Mouse (Mus musculus) lung, embryonic 14.5 days (tissue): Measurements from ENCODE around the gene Hbb-bs. TPM values are rescaled to one million over a fixed set of nuclear protein-coding genes. Genes with fewer than 3 reads are reported as not detected.

Source experiments
- ATAC-seq: fragments of 200-750 bp; cut with Nextera tagmentation; 2 replicates; pipeline ENCODE4 v1.8.0; 2017; ENCODE audit warnings: mild to moderate bottlenecking, moderate TSS enrichment, moderate library complexity; ENCODE audit not compliant: insufficient read depth
- DNase-seq: peaks from one replicate; pipeline ENCODE4 v3.0.0-alpha.2; 2015
- H3K27ac ChIP-seq: fragments of 300-500 bp; sonication (generic); 2 replicates; pipeline ENCODE4 v1.5.1; 2014; ENCODE audit warnings: low read depth, mild to moderate bottlenecking, moderate library complexity
- H3K27me3 ChIP-seq: fragments of 300-500 bp; sonication (generic); 2 replicates; pipeline ENCODE4 v1.6.1; 2014; ENCODE audit warnings: low read length, control low read depth; ENCODE audit not compliant: insufficient read depth
- H3K36me3 ChIP-seq: fragments of 300-500 bp; sonication (generic); 2 replicates; pipeline ENCODE4 v1.6.1; 2014; ENCODE audit warnings: control low read depth; ENCODE audit not compliant: insufficient read depth
- H3K4me1 ChIP-seq: fragments of 300-500 bp; sonication (generic); 2 replicates; pipeline ENCODE4 v1.6.1; 2014; ENCODE audit warnings: antibody characterized with exemption, control low read depth; ENCODE audit not compliant: insufficient read depth
- H3K4me2 ChIP-seq: fragments of 300-500 bp; sonication (generic); 2 replicates; pipeline ENCODE4 v1.6.1; 2014; ENCODE audit warnings: mild to moderate bottlenecking
- H3K4me3 ChIP-seq: fragments of 300-500 bp; sonication (generic); 2 replicates; pipeline ENCODE4 v1.5.1; 2014; ENCODE audit warnings: low read depth, low read length
- H3K9ac ChIP-seq: fragments of 300-500 bp; sonication (generic); 2 replicates; pipeline ENCODE4 v1.6.1; 2014
- H3K9me3 ChIP-seq: fragments of 300-500 bp; sonication (generic); 2 replicates; pipeline ENCODE4 v1.6.1; 2016; ENCODE audit warnings: low read depth, low read length, control low read depth
- CTCF ChIP-seq: IDR thresholded peaks from 2 replicates; pipeline ENCODE4 v1.5.1; 2016; ENCODE audit warnings: antibody characterized with exemption, low read depth
- WGBS: fragments of 180-500 bp; shearing (Covaris S2); extraction: QIAGEN DNeasy Blood & Tissue Kit; methylation state at CpG from one replicate; pipeline ENCODE4 v1.1.7; 2014; 5-methylcytosine and 5-hydroxymethylcytosine counted together
- polyA plus RNA-seq: library from polyadenylated mRNA; unstranded; fragments of >200 nt; fragmentation: Nextera tagmentation; extraction: Ambion mirVana; gene quantifications from 2 replicates; pipeline ENCODE4 v1.2.1, GENCODE M21; 2014

Hbb-bs gene
- 7,232 and 7,259 TPM in 2 replicates for polyA plus RNA-seq

GRCm38 (mm10) chr7:103827808-103828207 is at the start of gene Hbb-bs:
Gene Hbb-bs, minus strand, starts transcription at chr7:103828096.
- Histone ChIP-seq H3K9me3 (no peaks in the 10 kb centered on the region), H3K4me2 (no peak within 1 kb of the TSS), H3K4me3 (no peak within 1 kb of the TSS), H3K27ac (no peak within 1 kb of the TSS), H3K36me3 (no peaks in the 10 kb centered on the region), H3K9ac (no peak within 1 kb of the TSS), H3K27me3 (no peaks in the 10 kb centered on the region), H3K4me1 (no peaks in the 10 kb centered on the region)
- ATAC-seq: peak; percentile 83
- TF ChIP-seq CTCF: no peak
- DNase-seq: no peak
- WGBS: 91% methylated on average over 4 of the region's 4 CpGs

DNA sequence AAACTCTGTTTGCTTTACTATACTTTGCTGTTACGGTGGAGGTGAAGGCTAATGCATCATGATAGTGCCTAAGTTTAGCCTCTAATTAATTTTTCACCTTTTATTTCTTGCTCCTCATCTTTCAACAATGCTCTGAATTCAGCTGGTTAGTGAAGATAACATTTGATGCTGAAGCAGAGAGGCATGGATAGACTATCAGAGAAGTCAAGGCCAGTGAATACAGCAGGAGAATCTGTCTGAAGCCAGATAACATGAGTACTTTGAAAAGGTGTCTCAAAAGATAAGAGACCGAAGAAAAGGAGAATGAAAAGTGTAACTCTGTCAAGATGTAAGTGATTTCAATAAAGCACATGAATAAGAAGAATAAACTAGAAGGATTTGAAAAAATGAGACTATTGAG is 49.2 kb upstream of the Hbb-bs start:
- DNase-seq: no peak
- no peak for TF ChIP-seq CTCF
- Histone ChIP-seq H3K36me3 (no peaks in the 10 kb centered on the region), H3K4me3 (no peak overlapping the region), H3K9me3 (no peaks in the 10 kb centered on the region), H3K4me1 (no peaks in the 10 kb centered on the region), H3K4me2 (no peak overlapping the region), H3K9ac (no peak overlapping the region), H3K27ac (no peak overlapping the region), H3K27me3 (no peaks in the 10 kb centered on the region)
- no peak for ATAC-seq
- 68% methylated on average over 2 of the region's 2 CpGs for WGBS

DNA sequence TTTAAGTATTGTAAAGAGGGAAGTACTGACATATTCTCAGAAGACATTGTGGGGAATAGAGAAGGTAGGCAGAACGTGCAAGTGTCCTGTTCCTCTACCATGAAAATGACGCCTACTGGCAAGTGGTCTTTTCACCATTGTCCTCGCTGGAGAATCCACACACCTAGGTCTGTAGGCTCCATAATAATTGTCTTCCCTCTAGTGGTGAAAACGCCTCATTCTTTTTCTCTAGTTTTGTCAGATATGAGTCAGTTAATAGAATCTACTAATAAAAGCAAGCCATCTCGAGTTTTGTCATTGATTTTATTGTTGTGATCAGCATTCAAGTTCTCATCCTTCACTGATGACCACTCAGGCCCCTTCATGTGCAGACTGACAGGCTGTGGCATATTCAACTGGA is 46.6 kb upstream of the Hbb-bs start:
- H3K4me2 ChIP-seq: no peak overlapping the region
- peak; percentile 6; the same call in 1 of the 2 replicates for TF ChIP-seq CTCF
- no peaks in the 10 kb centered on the region for H3K4me1 ChIP-seq
- H3K9ac ChIP-seq: no peak overlapping the region
- peak; percentile 2 for DNase-seq
- no peak for ATAC-seq
- H3K27me3 ChIP-seq: no peaks in the 10 kb centered on the region
- H3K4me3 ChIP-seq: no peak overlapping the region
- no peaks in the 10 kb centered on the region for H3K9me3 ChIP-seq
- no peaks in the 10 kb centered on the region for H3K36me3 ChIP-seq
- H3K27ac ChIP-seq: no peak overlapping the region
- WGBS: 43% methylated on average over 5 of the region's 5 CpGs

DNA sequence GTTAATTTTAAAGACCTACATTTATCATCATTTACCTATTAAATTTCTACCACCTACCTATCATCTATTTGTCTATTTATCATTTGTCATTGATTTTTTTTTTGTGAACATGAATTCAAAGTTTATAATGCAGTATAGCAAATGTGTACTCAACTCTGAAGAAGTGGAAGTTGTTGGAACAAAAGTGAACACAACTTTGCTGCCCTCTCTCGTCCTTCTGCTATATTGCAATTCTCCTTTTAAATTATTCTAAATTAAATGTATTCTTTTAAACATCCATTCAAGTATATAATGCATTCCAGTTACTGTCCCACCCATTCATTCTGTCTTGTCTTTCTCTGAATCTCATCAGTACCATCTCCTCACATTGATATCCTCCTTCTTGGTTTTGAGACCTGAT is 45.2 kb upstream of the Hbb-bs start:
- ATAC-seq: no peak
- peak; percentile 41 for TF ChIP-seq CTCF
- no peaks in the 10 kb centered on the region for H3K27me3 ChIP-seq

DNA sequence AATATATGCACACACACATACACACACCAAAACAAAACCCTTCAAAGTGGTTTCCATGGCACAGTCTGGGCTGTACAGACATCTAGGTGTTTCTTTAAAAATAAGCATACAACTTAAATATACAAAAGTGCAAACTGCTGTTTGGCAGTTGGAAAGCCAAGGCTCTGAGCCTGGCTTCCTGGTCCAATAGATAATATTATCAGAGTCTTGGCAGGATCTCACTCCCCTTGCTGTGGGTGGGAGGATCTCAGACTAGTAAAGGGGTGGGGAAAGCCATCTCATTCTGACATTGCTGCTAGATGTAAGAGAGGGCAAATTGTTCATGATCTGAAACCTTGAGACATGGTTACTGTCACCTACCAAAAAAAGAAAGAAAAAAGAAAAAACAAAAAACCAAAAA is 42.8 kb upstream of the Hbb-bs start:
- no peaks in the 10 kb centered on the region for H3K36me3 ChIP-seq
- DNase-seq: no peak
- H3K9ac ChIP-seq: no peak overlapping the region
- H3K4me2 ChIP-seq: no peak overlapping the region
- TF ChIP-seq CTCF: no peak
- peak overlapping the region; percentile 36; the same call in 1 of the 2 replicates for H3K27ac ChIP-seq
- no peak overlapping the region for H3K4me3 ChIP-seq
- H3K4me1 ChIP-seq: no peaks in the 10 kb centered on the region
- no peaks in the 10 kb centered on the region for H3K27me3 ChIP-seq
- ATAC-seq: peak; percentile 63; the same call in 1 of the 2 replicates
- H3K9me3 ChIP-seq: no peaks in the 10 kb centered on the region

More for the DNA sequence above, 45.2 kb upstream of the Hbb-bs start:
- H3K4me1 ChIP-seq: no peaks in the 10 kb centered on the region
- 0% methylated on average over 1 of the region's 1 CpGs for WGBS
- H3K9ac ChIP-seq: no peak overlapping the region
- H3K9me3 ChIP-seq: no peaks in the 10 kb centered on the region
- H3K4me3 ChIP-seq: no peak overlapping the region
- peak; percentile 60 for DNase-seq
- H3K27ac ChIP-seq: no peak overlapping the region
- no peak overlapping the region for H3K4me2 ChIP-seq
- no peaks in the 10 kb centered on the region for H3K36me3 ChIP-seq

DNA sequence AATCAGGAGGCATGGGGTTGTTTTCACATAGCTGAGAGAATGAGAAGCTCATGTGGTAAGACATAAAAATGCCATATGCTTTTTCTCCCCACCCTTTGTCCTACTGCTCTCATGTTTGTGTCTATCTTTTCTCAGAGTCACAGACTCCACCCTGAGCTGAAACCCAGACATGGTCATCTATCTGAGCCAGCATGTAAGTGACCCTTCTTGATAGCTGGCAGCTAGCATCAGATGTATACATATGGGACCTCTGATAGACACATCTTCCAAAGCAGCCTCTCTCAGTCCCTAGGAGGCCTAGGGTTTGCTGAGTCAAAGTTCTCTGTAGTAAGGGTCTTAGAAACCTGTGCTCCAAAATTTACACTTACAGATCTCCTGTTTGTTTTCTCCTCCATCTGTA is 37.8 kb upstream of the Hbb-bs start:
- Histone ChIP-seq H3K4me2 (no peak overlapping the region), H3K36me3 (no peaks in the 10 kb centered on the region), H3K4me3 (no peak overlapping the region), H3K9ac (no peak overlapping the region), H3K27me3 (no peaks in the 10 kb centered on the region), H3K27ac (no peak overlapping the region; the same call in 1 of the 2 replicates), H3K4me1 (no peaks in the 10 kb centered on the region), H3K9me3 (no peaks in the 10 kb centered on the region)
- ATAC-seq (peak; percentile 47; the same call in 1 of the 2 replicates), DNase-seq (no peak)
- TF ChIP-seq CTCF: no peak

DNA sequence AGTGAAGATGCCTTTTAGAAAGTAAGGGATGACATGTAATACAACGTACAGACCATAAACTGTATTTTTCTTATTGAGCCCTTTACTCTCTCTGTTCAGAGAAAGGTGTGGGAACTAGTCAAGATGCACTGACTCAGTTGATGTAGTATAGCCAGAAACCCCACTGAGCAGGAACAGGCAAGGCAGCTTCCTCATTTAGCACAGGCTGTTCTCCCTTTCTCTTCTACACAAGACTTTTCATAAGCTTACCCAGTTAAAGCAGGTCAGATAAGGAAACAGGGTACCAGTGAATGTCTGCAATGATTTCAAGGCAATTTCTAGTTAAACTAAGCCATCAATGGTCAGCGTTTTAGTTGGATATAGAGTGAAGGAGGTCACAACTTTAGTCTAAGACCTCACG is 33.6 kb upstream of the Hbb-bs start:
- DNase-seq (no peak), ATAC-seq (no peak)
- H3K9ac ChIP-seq: no peak overlapping the region
- no peaks in the 10 kb centered on the region for H3K27me3 ChIP-seq
- H3K27ac ChIP-seq: no peak overlapping the region; the same call in 1 of the 2 replicates
- H3K9me3 ChIP-seq: no peaks in the 10 kb centered on the region
- H3K4me3 ChIP-seq: no peak overlapping the region
- H3K4me1 ChIP-seq: no peaks in the 10 kb centered on the region
- no peaks in the 10 kb centered on the region for H3K36me3 ChIP-seq
- 61% methylated on average over 3 of the region's 3 CpGs for WGBS
- no peak overlapping the region for H3K4me2 ChIP-seq
- no peak for TF ChIP-seq CTCF

- Histone ChIP-seq H3K27ac (no peak overlapping the region; the same call in 1 of the 2 replicates), H3K4me2 (no peak overlapping the region), H3K4me3 (no peak overlapping the region), H3K9me3 (no peaks in the 10 kb centered on the region), H3K36me3 (no peaks in the 10 kb centered on the region), H3K4me1 (no peaks in the 10 kb centered on the region), H3K9ac (no peak overlapping the region), H3K27me3 (no peaks in the 10 kb centered on the region)
- DNase-seq: peak; percentile 43
- WGBS: 42% methylated on average over 1 of the region's 1 CpGs
- peak; percentile 75 for ATAC-seq
- TF ChIP-seq CTCF: no peak
Measured at GRCm38 (mm10) chr7:103860855-103861254, 33.0 kb upstream of the Hbb-bs start.
